Mouse (Mus musculus) spleen, postnatal 10 days (tissue): ENCODE data around the gene Olfr1395.
A peak's percentile ranks its signal among the peaks of the same experiment; 100 is the strongest.

ENCODE experiments used
- DNase-seq, 2 experiments: peaks; one replicate each; pipeline ENCODE4 v3.0.0; 2021 to 2022; ENCODE audit warnings: low spot score in 2 of 2

The Olfr1395 gene

GRCm38 (mm10) chr11:49141974-49142373 lies at the start of gene Olfr1395:
Olfr1395 (plus strand) TSS chr11:49142274.
- no peak for DNase-seq

- DNase-seq = no peak
These were observed 49.3 kb upstream of the Olfr1395 start for GRCm38 (mm10) chr11:49092786-49093185.

DNA sequence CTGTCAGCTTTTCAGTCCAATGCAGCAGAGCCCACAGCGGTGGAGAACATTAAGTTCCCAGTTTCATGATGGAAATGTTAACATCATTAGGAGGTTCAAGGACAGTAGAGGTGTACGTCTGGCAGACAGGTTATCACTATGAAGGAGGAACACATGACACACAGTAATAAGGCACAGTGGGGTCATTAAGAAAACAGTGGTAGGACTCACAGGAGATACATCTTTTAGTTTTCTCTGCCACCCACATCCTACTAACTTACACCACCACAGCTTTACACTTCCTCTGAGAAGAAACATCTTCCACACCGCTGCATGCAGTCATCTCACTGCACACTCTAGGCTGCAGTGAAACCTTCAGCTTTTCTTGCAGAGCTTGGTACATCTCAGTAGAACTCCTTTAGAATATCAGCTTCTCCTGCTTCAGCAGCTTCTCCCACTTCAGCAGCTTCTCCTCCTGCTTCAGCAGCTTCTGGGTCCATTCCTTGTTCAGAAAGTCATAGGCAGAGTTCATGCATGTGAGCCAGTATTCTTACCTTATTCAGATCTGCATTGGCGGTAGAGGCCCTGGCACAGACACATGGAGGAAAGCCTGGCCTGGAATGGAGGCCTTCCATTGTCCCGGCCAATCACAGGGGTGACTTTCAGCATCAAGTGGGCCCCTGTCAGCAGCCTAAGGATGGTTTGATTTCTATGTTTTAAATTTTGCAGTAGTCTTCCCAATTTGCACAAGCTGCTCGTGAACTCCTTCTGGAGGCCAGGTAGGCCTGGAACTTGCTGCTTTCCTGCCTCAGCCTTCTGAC lies 48.0 kb upstream of the Olfr1395 start:
- DNase-seq = no peak

GRCm38 (mm10) chr11:49095367-49095766 lies 46.7 kb upstream of the Olfr1395 start:
- DNase-seq = no peak

DNA sequence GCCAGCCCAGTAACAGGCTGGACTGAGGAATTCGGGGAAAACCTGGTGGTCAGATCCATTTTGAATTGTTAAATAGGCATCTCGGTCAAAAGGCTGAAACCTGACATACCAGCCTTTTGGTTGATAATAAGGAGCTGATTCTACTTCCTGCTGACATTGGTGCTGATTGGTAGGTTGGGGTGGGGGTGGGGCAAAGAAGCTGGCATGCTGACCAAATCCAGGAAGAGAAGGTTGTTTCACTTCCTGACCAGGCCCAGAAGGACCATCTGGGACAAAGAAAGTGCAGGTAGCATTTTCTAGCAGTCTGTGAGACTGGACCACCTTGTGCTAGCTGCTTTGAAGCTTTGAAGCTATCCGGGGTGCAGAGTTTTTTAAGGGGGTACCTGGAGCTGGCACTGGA lies 41.7 kb upstream of the Olfr1395 start:
- no peak for DNase-seq

DNA sequence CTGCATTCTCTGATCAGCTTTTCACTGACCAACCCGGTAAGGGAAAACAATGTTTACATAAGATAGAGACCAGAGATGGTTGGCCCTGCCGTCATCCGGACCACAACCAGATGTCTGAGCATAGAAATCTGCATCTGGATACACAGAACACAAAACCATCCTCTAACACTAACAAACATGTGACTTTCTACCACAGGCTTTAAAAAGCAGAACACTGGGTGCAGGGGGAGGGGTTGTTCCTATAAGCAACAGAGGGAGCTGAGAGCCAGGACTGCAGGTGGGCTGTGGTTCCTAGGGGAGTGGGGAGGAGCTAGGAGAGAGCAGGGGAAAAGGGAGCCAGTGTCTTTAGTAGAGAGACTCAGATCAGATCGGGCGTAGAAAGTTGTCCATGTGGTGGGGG lies 40.6 kb upstream of the Olfr1395 start:
- DNase-seq = no peak

DNA sequence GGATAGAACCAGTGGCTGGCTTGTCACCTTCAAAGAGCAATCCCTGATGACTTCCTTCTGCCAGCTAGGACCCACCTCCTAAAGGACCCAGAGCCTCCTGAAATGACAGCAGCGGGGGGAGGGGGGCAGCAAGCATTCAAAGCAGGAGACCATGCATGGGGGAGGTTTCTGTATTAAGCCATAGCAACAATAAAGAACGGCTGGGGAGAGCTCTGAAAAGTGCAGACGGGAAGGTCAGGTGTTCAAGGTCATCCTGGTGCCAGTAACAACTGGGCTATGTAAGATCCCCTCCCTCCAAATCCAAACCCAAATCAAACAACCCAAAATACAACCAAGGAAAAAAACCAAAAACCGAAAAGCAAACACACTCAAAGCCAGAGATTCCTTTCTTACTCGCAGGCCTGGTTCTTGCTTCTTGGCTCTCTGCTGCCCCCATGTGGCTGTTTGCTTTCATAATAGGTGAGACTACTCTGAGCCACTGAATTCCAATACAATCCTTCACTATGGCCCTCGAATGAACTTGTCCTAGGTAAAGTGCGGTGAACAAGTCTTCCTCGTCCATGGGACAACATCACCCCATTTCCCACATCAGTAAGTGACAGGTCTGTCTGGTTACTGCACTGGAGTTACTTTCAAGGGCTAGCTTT lies 38.9 kb upstream of the Olfr1395 start:
- peak; percentile 86 to 96 for DNase-seq

- no peak for DNase-seq
These were observed 36.3 kb upstream of the Olfr1395 start for GRCm38 (mm10) chr11:49105752-49106151.

DNA sequence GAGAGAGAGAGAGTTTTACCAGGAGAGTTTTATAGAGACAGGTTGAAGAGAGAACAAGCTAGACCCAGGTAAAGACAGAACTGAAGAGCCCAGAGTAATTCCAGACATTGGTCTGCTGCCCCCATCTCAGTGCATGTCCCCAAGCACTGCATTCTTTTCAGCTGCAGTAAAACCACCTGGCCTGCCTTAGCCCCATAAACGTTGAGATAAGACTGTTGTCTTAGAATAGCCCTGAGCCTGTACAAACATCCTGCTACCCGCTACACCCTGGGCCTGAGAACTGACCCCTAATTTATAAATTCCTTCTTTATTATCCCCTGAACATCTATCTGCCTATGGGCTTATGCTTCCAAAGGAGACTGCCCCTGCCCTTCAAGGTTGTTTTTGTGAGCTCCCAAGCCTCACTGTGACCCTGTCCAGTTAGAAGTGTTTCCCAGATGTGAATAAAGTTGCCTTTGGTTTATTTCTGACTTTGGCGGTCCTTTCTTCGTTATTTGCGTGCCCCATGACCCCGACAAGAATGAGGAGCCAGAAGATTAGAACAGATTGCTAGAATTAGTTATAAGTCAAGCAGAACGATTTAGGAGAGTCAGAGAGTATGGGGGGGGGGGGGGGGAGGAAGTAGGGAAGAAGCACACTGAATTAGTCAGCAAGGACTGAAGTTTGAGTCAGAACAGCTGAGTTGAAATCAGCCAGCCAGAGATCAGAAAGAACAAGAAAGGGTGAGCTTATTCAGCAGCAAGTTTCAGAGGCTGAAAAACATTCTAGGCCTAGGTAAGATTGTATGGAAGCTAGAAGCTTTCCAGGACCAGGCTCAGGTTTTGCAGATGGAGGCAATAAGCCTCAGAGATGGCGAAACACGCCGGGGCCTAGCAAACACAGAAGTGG lies 34.2 kb upstream of the Olfr1395 start:
- DNase-seq = no peak

- peak in 1 of 2 experiments; percentile 58 for DNase-seq
These were observed 33.2 kb upstream of the Olfr1395 start for GRCm38 (mm10) chr11:49108833-49109232.

- DNase-seq = no peak
These were observed 31.1 kb upstream of the Olfr1395 start for GRCm38 (mm10) chr11:49111000-49111399.

- DNase-seq = no peak
These were observed 29.4 kb upstream of the Olfr1395 start for GRCm38 (mm10) chr11:49112624-49113219.

GRCm38 (mm10) chr11:49114158-49114557 lies 27.9 kb upstream of the Olfr1395 start:
- no peak for DNase-seq

GRCm38 (mm10) chr11:49114774-49115173 lies 27.3 kb upstream of the Olfr1395 start, which contains the start of gene Olfr1396:
Olfr1396 (minus strand) TSS chr11:49114874.
- no peak for DNase-seq

DNA sequence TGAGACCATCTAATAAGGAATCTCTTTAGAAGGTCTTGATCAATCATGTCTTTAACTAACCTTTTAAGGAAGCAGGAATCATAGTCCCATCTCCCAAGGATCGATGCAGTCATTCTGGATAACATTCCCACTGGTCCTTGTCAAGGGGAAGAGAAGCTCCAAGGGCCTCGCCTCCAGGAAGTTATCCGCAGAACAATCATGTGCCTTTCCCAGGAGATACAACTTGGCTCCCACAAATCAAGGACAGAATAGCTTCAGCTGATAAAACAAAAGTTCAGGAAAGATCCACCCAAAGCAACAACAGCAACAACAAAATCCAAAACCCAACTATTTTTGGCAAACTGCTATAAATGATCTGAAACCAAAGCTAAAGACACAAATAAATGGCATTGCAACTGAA lies 22.4 kb upstream of the Olfr1395 start:
- no peak for DNase-seq

- DNase-seq = no peak
These were observed 17.9 kb upstream of the Olfr1395 start for GRCm38 (mm10) chr11:49124169-49124568.

DNA sequence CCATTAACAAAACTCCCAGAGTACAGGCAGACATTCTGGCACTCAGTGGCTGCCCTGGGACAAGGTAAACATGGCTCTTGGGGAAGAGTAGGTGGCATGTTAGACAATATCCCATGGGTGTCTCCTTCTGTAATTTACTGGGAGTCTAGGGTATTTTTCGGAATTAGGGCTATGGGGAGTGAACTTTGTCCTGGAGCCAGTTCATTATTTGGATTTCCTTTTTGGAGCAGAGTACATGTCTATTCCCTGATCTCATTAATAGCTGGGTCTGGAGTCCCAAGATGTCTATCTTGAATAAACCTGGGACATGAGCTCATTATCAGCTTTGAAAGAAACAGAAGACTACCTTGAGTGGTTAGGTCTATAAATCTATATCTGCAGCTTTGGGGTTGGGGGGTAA lies 12.0 kb downstream of the Olfr1395 start, which contains the start of gene Olfr1394:
Olfr1394 (plus strand) TSS at position 301 of the 400 bp plus-strand sequence.
- no peak for DNase-seq

DNA sequence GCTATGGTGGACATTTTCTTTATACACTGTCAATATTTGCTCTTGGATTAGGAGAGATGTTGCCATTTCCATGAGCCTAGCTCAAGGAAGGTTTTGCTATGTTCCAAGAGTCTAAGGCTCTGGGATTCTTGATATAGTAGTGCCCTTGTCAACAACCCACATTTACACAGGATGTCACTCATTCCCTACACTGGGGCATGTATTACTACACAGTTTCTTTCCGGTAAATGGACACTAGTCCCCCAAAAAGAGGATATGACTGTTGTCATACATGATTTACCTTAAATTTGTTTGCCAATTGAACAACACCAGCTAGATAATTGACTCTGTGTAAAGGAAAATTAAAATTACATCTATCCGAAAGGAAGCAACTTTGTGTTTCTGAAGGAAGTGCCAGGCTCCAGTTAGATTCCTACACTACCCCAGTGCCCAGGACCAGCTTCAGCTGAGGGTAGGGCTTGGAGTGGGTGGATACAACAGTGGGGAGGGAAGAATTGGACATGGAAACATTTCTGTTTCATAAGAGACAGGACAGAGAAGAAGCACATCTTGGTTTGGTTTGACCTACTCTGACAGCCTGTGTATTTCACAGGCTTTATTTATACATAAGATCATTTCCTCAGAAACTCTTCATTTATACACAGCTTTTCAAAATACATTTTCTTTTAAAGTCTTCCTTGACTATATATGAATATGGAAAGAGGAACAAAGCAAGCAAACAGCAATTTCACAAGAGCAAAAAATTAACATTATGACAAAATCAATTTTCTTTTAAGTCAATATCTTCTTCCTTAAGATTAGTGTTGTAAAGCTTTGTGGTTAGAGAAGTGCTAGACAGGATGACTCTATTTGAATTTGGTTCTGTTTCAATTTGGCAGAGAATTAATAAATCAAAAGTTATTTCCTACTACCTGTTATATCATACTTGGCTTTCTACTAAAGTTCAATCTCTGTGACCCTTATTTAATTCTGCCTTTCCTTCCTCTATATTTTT lies 15.0 kb downstream of the Olfr1395 start:
- no peak for DNase-seq

DNA sequence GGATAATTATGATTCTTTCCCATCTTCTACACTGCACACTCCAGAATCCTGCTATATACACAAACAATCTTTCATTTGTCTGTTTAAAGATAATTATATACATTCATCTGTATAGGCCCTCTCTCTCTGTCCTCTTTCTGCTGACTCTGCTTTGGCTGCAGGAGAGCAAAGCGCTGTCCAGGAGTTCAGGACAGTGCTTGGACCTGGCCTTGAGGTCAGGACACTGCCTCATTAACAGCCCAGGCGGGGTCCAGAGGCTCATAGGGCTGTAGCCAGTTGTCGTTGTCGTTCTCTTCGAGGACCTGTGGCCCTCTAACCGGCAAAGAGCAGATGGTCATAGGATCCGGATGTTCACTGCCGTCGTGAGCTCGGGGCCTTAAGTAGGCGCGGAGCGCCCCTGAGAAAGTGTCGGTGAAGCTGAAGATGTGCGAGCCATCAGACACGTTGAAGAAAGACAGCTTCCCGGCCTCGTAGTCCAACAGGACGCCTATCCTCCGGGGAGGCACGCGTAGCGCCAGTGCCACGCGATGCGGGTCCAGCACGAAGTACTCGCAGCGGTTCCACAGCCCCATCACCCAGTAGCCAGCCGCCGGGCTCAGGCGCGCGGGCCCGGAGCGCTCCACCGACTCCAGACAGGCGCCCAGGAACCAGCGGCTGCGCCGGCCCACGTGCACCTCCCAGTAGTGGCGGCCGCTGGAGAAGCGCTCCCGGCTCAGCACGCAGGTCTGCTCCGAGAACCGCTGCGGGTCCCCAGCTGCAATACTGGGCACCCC lies 27.0 kb downstream of the Olfr1395 start:
- DNase-seq = peak in 1 of 2 experiments; percentile 14

DNA sequence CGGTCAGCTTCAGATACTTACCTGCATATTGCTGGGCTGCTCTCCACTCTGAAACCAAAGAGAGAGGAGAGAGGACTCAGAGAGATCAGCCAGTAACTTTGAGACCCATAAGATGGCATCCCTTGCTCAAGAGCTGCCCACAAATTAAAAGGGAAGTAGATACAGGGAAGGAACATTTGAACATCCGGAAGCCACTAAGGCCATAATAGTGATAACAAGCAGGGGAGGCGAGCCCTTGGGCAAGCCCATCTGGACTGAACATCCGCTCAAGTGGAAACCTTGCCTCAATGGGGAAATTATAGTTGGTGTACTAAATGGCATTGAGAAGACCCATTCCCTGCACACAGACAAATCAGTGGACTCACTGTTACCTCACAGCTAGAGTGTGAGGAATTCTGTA lies 28.5 kb downstream of the Olfr1395 start:
- DNase-seq = no peak
